Mouse (Mus musculus) megakaryocyte, embryonic 14.5 days (primary cell): ENCODE measurements around the gene Ms4a12.

ENCODE experiments used
- FLI1 ChIP-seq: IDR thresholded peaks from 2 replicates; pipeline ENCODE4 v1.6.1; 2012; ENCODE audit warnings: low read length, inconsistent platforms, mixed read lengths
- GATA1 ChIP-seq: IDR thresholded peaks from 3 replicates; pipeline ENCODE4 v1.6.1; 2012; ENCODE audit warnings: mixed read lengths, low read length, inconsistent platforms, borderline replicate concordance

DNA sequence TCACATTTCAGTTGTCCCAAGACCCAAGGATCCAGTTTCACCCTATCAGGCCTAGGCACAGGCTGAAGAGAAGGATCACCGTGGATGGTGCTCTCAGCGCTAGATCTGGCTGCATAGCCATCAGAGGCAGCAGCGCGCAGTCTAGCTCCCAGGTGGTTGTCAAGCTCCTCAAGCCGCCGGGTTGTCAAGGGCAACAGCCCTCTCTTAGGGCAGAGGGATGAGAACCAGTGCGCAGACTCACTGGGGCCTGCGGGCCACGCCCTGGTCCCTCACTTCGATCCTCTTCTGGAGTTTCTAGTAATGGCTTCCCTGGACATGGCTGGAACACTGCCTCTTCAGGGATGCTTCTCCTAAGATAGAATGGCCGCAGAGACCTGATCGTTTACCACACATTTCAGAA lies 35.7 kb downstream of the Ms4a12 start, which contains the start of gene Ms4a13:
- TF ChIP-seq GATA1 = no peak
- TF ChIP-seq FLI1 = no peak
